Mouse (Mus musculus) thymus, adult 18-20 months (tissue): ENCODE results near the gene Trib2.

Experiments used
- DNase-seq, 2 experiments: peaks; one replicate each; pipeline ENCODE4 v3.0.0; 2022; ENCODE audit warnings: mixed read lengths in 2 of 2

The Trib2 gene

DNA sequence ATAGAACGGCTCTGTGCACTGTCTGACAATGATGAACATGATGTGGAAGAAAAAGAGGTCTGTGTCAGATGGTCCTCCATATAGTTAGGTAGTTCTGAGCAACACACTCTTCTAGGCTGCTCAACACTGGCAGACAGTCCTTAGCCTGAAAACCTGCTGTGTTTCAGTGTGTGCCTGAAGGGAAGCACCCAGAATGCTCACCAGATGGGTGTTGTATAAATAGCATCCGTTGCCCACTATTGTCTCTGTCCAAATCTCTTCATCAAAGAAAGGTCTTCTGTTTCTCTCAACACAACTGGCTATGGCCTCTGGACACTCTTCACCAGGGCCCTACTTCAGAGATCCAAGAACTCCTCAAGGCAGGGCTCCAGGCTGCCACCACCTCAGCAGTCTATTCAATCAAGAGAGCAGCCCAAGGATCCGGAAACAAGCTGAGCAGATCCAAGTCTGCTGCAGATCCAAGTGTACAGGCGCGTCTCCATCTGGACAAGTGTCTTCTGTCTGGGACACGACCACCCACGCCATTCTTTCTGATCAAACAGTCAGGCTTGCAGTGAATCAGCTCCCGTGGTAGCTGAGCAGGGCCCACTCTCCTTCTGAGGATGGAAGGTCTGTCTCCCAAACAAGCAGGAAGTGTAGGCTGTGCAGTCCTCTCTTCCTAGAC is 55.1 kb downstream of the Trib2 start:
- DNase-seq = no peak

DNA sequence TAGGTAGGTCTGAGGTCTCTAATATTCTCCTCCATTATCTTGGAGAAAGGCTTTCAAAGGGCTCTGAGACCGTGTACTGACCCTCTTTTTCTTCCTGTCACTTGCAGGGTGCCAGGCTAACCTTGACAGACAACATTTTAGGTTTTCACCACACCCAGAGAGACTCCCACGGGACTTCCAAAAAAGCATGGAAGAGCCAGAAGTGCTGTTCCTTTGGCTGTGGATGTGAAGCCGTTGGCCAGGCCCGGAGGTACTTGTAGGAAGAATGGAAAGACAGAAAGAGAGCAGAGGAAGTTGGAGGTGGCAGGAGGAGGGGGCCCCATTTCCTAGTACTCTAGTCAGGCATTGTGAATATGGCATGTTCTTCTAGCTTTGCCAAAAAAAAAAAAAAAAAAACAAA is 56.0 kb downstream of the Trib2 start:
- no peak for DNase-seq

- no peak for DNase-seq
Measured at GRCm38 (mm10) chr12:15758866-15759265, 57.9 kb downstream of the Trib2 start.

DNA sequence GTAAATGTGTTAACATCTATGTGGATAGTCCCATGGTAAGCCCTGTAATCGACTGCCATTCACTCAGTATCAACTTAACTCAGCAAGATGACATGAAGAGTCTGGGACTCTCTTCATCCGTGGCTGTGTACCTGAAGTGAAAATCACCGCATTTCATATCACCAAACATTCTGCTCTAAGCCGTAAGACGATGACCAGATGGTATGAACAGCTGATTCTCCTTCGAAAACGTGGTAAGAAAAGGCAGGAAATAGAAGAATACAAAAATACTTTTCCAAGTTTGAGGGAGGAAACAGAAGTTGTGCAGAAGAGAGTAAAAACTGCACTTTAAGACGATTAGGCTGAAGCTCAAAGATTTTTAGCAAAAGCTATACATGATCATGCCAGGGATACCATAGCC is 59.4 kb downstream of the Trib2 start:
- DNase-seq = no peak

GRCm38 (mm10) chr12:15755030-15755690 is 61.6 kb downstream of the Trib2 start:
- DNase-seq = no peak

- DNase-seq = no peak
Measured at GRCm38 (mm10) chr12:15754602-15755001, 62.1 kb downstream of the Trib2 start.

GRCm38 (mm10) chr12:15749646-15750195 is 67.0 kb downstream of the Trib2 start:
- DNase-seq = no peak

- DNase-seq = no peak
Measured at GRCm38 (mm10) chr12:15745752-15746151, 71.0 kb downstream of the Trib2 start.
